Mouse (Mus musculus) embryonic facial prominence, embryonic 13.5 days (tissue): ENCODE data around the gene Arhgef28. TPM values are rescaled to one million over a fixed set of nuclear protein-coding genes. Genes with fewer than 3 reads are reported as not detected.

Experiments used
- ATAC-seq: fragments of 200-750 bp; cut with Nextera tagmentation; 2 replicates; pipeline ENCODE4 v1.8.0; 2017; ENCODE audit warnings: low read depth; ENCODE audit not compliant: insufficient number of reproducible peaks, insufficient read depth, low FRiP score, low TSS enrichment
- H3K27ac ChIP-seq: fragments of 300-500 bp; sonication (generic); 2 replicates; pipeline ENCODE4 v1.5.1; 2015; ENCODE audit warnings: moderate library complexity, mild to moderate bottlenecking, inconsistent platforms
- H3K27me3 ChIP-seq: fragments of 300-500 bp; sonication (generic); 2 replicates; pipeline ENCODE4 v1.6.1; 2015; ENCODE audit warnings: mild to moderate bottlenecking, inconsistent platforms
- H3K36me3 ChIP-seq: fragments of 300-500 bp; sonication (generic); 2 replicates; pipeline ENCODE4 v1.6.1; 2015; ENCODE audit warnings: mild to moderate bottlenecking, inconsistent platforms
- H3K4me1 ChIP-seq: fragments of 300-500 bp; sonication (generic); 2 replicates; pipeline ENCODE4 v1.6.1; 2015; ENCODE audit warnings: inconsistent platforms
- H3K4me2 ChIP-seq: fragments of 300-500 bp; sonication (generic); 2 replicates; pipeline ENCODE4 v1.6.1; 2015; ENCODE audit warnings: moderate library complexity, mild to moderate bottlenecking, inconsistent platforms
- H3K4me3 ChIP-seq: fragments of 300-500 bp; sonication (generic); 2 replicates; pipeline ENCODE4 v1.5.1; 2015; ENCODE audit warnings: mild to moderate bottlenecking, inconsistent platforms
- H3K9ac ChIP-seq: fragments of 300-500 bp; sonication (generic); 2 replicates; pipeline ENCODE4 v1.6.1; 2015; ENCODE audit warnings: mild to moderate bottlenecking, inconsistent platforms
- H3K9me3 ChIP-seq: fragments of 300-500 bp; sonication (generic); 2 replicates; pipeline ENCODE4 v1.6.1; 2016; ENCODE audit warnings: inconsistent platforms
- WGBS: fragments of 180-500 bp; shearing (Covaris S2); methylation state at CpG from one replicate; pipeline ENCODE4 v1.1.7; 2015; ENCODE audit warnings: mixed read lengths; 5-methylcytosine and 5-hydroxymethylcytosine counted together
- polyA plus RNA-seq: library from polyadenylated mRNA; unstranded; fragments of >200 nt; fragmentation: Nextera tagmentation; extraction: Ambion mirVana; gene quantifications from 2 replicates; pipeline ENCODE4 v1.2.1, GENCODE M21; 2015

Arhgef28 gene
- polyA plus RNA-seq, 1 experiment from 2014 or later = 12.9 TPM

GRCm38 (mm10) chr13:98182330-98182729, 23.9 kb downstream of the Arhgef28 start:
- no peak overlapping the region for H3K4me2 ChIP-seq
- H3K27ac ChIP-seq = no peak overlapping the region
- no peak for ATAC-seq
- no peaks in the 10 kb centered on the region for H3K27me3 ChIP-seq
- no peaks in the 10 kb centered on the region for H3K36me3 ChIP-seq
- WGBS = 93% methylated on average over 11 of the region's 11 CpGs
- H3K9ac ChIP-seq = no peak overlapping the region
- no peak overlapping the region for H3K4me3 ChIP-seq
- no peaks in the 10 kb centered on the region for H3K4me1 ChIP-seq
- no peaks in the 10 kb centered on the region for H3K9me3 ChIP-seq

- H3K4me1 ChIP-seq = no peaks in the 10 kb centered on the region
- no peak overlapping the region for H3K4me2 ChIP-seq
- no peak for ATAC-seq
- no peak overlapping the region for H3K9ac ChIP-seq
- 85% methylated on average over 8 of the region's 8 CpGs for WGBS
- H3K36me3 ChIP-seq = no peaks in the 10 kb centered on the region
- H3K4me3 ChIP-seq = no peak overlapping the region
- no peaks in the 10 kb centered on the region for H3K9me3 ChIP-seq
- H3K27me3 ChIP-seq = no peaks in the 10 kb centered on the region
- H3K27ac ChIP-seq = no peak overlapping the region
Measured at GRCm38 (mm10) chr13:98180636-98181035, 25.6 kb downstream of the Arhgef28 start.

- ATAC-seq = no peak
Measured at GRCm38 (mm10) chr13:98175323-98176007, 30.8 kb downstream of the Arhgef28 start.

GRCm38 (mm10) chr13:98173008-98173407, 33.2 kb downstream of the Arhgef28 start:
- Histone ChIP-seq H3K9me3 (no peaks in the 10 kb centered on the region), H3K9ac (no peak overlapping the region), H3K27me3 (no peaks in the 10 kb centered on the region), H3K36me3 (no peaks in the 10 kb centered on the region), H3K4me3 (no peak overlapping the region), H3K4me1 (no peaks in the 10 kb centered on the region), H3K27ac (no peak overlapping the region), H3K4me2 (no peak overlapping the region)
- ATAC-seq = no peak
- 82% methylated on average over 6 of the region's 6 CpGs for WGBS

More at GRCm38 (mm10) chr13:98175323-98176007, 30.8 kb downstream of the Arhgef28 start:
- Histone ChIP-seq H3K9ac (no peak overlapping the region), H3K27me3 (no peaks in the 10 kb centered on the region), H3K4me1 (no peaks in the 10 kb centered on the region), H3K9me3 (no peaks in the 10 kb centered on the region), H3K27ac (no peak overlapping the region), H3K4me3 (no peak overlapping the region), H3K4me2 (no peak overlapping the region), H3K36me3 (no peaks in the 10 kb centered on the region)
- WGBS = 67% methylated on average over 10 of the region's 10 CpGs

GRCm38 (mm10) chr13:98172365-98172764, 33.9 kb downstream of the Arhgef28 start:
- 70% methylated on average over 11 of the region's 11 CpGs for WGBS
- H3K4me3 ChIP-seq = no peak overlapping the region
- no peaks in the 10 kb centered on the region for H3K36me3 ChIP-seq
- no peaks in the 10 kb centered on the region for H3K27me3 ChIP-seq
- no peak overlapping the region for H3K9ac ChIP-seq
- no peak for ATAC-seq
- no peaks in the 10 kb centered on the region for H3K9me3 ChIP-seq
- H3K4me1 ChIP-seq = no peaks in the 10 kb centered on the region
- no peak overlapping the region for H3K27ac ChIP-seq
- H3K4me2 ChIP-seq = no peak overlapping the region

- Histone ChIP-seq H3K27me3 (no peaks in the 10 kb centered on the region), H3K36me3 (no peaks in the 10 kb centered on the region), H3K4me2 (no peak overlapping the region), H3K27ac (no peak overlapping the region), H3K9me3 (no peaks in the 10 kb centered on the region), H3K4me3 (no peak overlapping the region), H3K4me1 (no peaks in the 10 kb centered on the region), H3K9ac (no peak overlapping the region)
- no peak for ATAC-seq
- WGBS = 93% methylated on average over 4 of the region's 4 CpGs
Measured at GRCm38 (mm10) chr13:98171706-98172105, 34.5 kb downstream of the Arhgef28 start.

GRCm38 (mm10) chr13:98171257-98171656, 35.0 kb downstream of the Arhgef28 start:
- no peak overlapping the region for H3K4me3 ChIP-seq
- H3K9me3 ChIP-seq = no peaks in the 10 kb centered on the region
- H3K27me3 ChIP-seq = no peaks in the 10 kb centered on the region
- no peak for ATAC-seq
- H3K36me3 ChIP-seq = no peaks in the 10 kb centered on the region
- no peak overlapping the region for H3K27ac ChIP-seq
- no peaks in the 10 kb centered on the region for H3K4me1 ChIP-seq
- 85% methylated on average over 12 of the region's 12 CpGs for WGBS
- H3K9ac ChIP-seq = no peak overlapping the region
- no peak overlapping the region for H3K4me2 ChIP-seq

GRCm38 (mm10) chr13:98164878-98165277, 41.4 kb downstream of the Arhgef28 start:
- no peak overlapping the region for H3K27ac ChIP-seq
- WGBS = 59% methylated on average over 6 of the region's 6 CpGs
- no peak for ATAC-seq

GRCm38 (mm10) chr13:98161496-98161895, 44.7 kb downstream of the Arhgef28 start:
- WGBS = 90% methylated on average over 8 of the region's 8 CpGs
- H3K27me3 ChIP-seq = no peaks in the 10 kb centered on the region

More at GRCm38 (mm10) chr13:98164878-98165277, 41.4 kb downstream of the Arhgef28 start:
- Histone ChIP-seq H3K4me3 (no peak overlapping the region), H3K4me1 (peaks cover 6% of the 10 kb centered on the region; the same call in 1 of the 2 replicates), H3K36me3 (no peaks in the 10 kb centered on the region), H3K9ac (no peak overlapping the region), H3K9me3 (no peaks in the 10 kb centered on the region), H3K27me3 (no peaks in the 10 kb centered on the region), H3K4me2 (no peak overlapping the region)

GRCm38 (mm10) chr13:98156656-98157055, 49.6 kb downstream of the Arhgef28 start:
- ATAC-seq = no peak
- H3K27me3 ChIP-seq = no peaks in the 10 kb centered on the region
- no peak overlapping the region for H3K4me3 ChIP-seq
- H3K9ac ChIP-seq = no peak overlapping the region
- no peaks in the 10 kb centered on the region for H3K36me3 ChIP-seq
- H3K4me2 ChIP-seq = no peak overlapping the region
- no peaks in the 10 kb centered on the region for H3K4me1 ChIP-seq
- 67% methylated on average over 7 of the region's 7 CpGs for WGBS
- H3K9me3 ChIP-seq = no peaks in the 10 kb centered on the region
- no peak overlapping the region for H3K27ac ChIP-seq

More at GRCm38 (mm10) chr13:98161496-98161895, 44.7 kb downstream of the Arhgef28 start:
- H3K9me3 ChIP-seq = no peaks in the 10 kb centered on the region
- no peak overlapping the region for H3K27ac ChIP-seq
- no peak for ATAC-seq
- peaks cover 6% of the 10 kb centered on the region; the same call in 1 of the 2 replicates for H3K4me1 ChIP-seq
- no peak overlapping the region for H3K9ac ChIP-seq
- no peak overlapping the region for H3K4me3 ChIP-seq
- no peaks in the 10 kb centered on the region for H3K36me3 ChIP-seq
- H3K4me2 ChIP-seq = no peak overlapping the region

- no peak overlapping the region for H3K4me3 ChIP-seq
- no peaks in the 10 kb centered on the region for H3K9me3 ChIP-seq
- 85% methylated on average over 8 of the region's 8 CpGs for WGBS
- no peak overlapping the region for H3K9ac ChIP-seq
- no peaks in the 10 kb centered on the region for H3K4me1 ChIP-seq
- H3K4me2 ChIP-seq = no peak overlapping the region
- H3K27me3 ChIP-seq = no peaks in the 10 kb centered on the region
- ATAC-seq = no peak
- H3K27ac ChIP-seq = no peak overlapping the region
- H3K36me3 ChIP-seq = no peaks in the 10 kb centered on the region
Measured at GRCm38 (mm10) chr13:98152759-98153158, 53.5 kb downstream of the Arhgef28 start.

GRCm38 (mm10) chr13:98147532-98147931, 58.7 kb downstream of the Arhgef28 start:
- no peaks in the 10 kb centered on the region for H3K27me3 ChIP-seq
- no peak for ATAC-seq
- H3K36me3 ChIP-seq = no peaks in the 10 kb centered on the region
- no peak overlapping the region for H3K9ac ChIP-seq
- no peaks in the 10 kb centered on the region for H3K9me3 ChIP-seq
- no peak overlapping the region for H3K4me2 ChIP-seq
- 61% methylated on average over 5 of the region's 5 CpGs for WGBS
- no peak overlapping the region for H3K27ac ChIP-seq
- H3K4me1 ChIP-seq = 0 out of 2 replicates have a peak, but pooled peaks cover 4% of the 10 kb centered on the region
- no peak overlapping the region for H3K4me3 ChIP-seq
